Mouse (Mus musculus): ENCODE results near the gene Zfp385a. TPM values are rescaled to one million over a fixed set of nuclear protein-coding genes. Genes with fewer than 3 reads are reported as not detected.

Zfp385a gene
- polyA plus RNA-seq, 1 experiment, result 84.7 TPM

GRCm38 (mm10) chr15:103308056-103308875 is 31.6 kb downstream of the Zfp385a start:
- H3K4me1 ChIP-seq (ENCODE audit: control insufficient read depth, insufficient read depth, low read length), result peaks cover 16% of the 10 kb centered on the region

DNA sequence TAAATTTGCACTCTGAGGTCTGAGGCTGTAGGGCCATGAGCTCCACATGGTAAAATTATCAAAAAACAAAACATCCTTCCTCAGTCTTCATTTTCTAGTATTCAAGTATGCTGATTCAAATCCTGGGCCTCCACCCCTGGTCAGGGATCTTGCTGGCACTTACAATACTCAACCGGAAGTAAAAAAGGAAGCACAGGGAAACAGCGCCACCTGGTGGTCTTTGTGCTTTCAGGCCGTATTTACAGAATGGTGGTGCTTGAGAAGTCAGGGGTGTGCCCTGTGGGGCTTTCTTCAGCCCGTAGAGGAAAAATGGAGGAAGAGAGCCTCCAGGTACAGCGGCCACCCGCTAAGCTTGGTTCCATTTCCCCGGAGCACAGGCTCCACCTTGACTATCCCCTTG is 32.8 kb downstream of the Zfp385a start:
- Histone ChIP-seq H3K4me3 (ENCODE audit: control insufficient read depth, low read depth, low read length) (no peak overlapping the region), H3K4me1 (ENCODE audit: control insufficient read depth, insufficient read depth, low read length) (peaks cover 15% of the 10 kb centered on the region), H3K36me3 (ENCODE audit: control insufficient read depth, insufficient read depth, low read length) (no peaks in the 10 kb centered on the region), H3K27me3 (ENCODE audit: control insufficient read depth, insufficient read depth, low read length) (no peaks in the 10 kb centered on the region), H3K27ac (ENCODE audit: control insufficient read depth, insufficient read depth, low read depth, low read length) (no peak overlapping the region)
- TF ChIP-seq POLR2A (IDR thresholded peaks at IDR 0.05; ENCODE audit: control insufficient read depth, low read depth, low read length) (no peak), CTCF (IDR thresholded peaks at IDR 0.05; ENCODE audit: control insufficient read depth, insufficient read depth, insufficient replicate concordance, low read depth, low read length) (peak; percentile 71; the same call in 1 of the 2 replicates)

More at GRCm38 (mm10) chr15:103308056-103308875, 31.6 kb downstream of the Zfp385a start:
- Histone ChIP-seq H3K4me3 (ENCODE audit: control insufficient read depth, low read depth, low read length) (no peak overlapping the region), H3K36me3 (ENCODE audit: control insufficient read depth, insufficient read depth, low read length) (no peaks in the 10 kb centered on the region), H3K27ac (ENCODE audit: control insufficient read depth, insufficient read depth, low read depth, low read length) (no peak overlapping the region), H3K27me3 (ENCODE audit: control insufficient read depth, insufficient read depth, low read length) (no peaks in the 10 kb centered on the region)
- TF ChIP-seq CTCF (IDR thresholded peaks at IDR 0.05; ENCODE audit: control insufficient read depth, insufficient read depth, insufficient replicate concordance, low read depth, low read length) (no peak), POLR2A (IDR thresholded peaks at IDR 0.05; ENCODE audit: control insufficient read depth, low read depth, low read length) (no peak)

DNA sequence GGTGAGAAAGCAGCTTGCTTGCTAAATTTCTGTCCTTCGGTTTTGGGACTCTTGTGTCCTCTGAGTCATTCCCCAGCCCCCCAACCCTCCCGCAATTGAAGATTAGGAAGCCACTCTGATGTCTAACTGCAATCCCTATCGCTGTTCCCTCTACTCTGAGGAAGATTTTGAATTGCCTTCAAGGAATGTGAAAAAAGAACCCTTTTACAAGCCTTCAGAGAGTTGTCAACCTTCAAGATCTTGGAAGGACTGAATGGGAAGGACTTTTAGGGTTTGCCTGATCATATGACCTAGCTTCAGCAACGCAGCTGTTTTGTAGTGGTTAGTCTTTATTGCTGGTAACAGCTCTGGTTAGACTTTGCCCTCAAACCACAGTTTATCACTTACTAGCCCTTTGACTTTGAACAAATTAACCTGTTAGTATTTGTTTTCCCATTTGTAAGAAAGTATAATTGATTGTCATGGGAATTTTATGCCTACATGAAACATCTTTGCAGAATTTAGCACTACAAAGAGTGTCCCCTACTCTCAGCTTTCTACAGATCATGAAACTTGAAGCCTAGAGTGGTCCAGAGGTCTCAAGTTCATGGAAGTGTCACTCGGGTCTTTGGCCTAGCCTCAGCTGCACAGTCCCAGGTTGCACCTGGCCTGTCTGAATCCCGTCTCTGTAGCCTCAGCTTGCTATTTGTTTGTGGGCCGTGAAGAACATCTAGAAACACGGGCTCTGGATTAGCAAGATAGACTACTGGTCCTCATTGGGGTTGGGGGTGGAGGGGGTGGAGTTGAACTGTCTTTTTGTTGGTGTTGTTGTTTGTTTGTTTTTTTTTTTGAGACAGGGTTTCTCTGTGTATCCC is 33.9 kb downstream of the Zfp385a start:
- peak overlapping the region; percentile 86 for H3K27ac ChIP-seq (ENCODE audit: control insufficient read depth, insufficient read depth, low read depth, low read length)
- H3K27me3 ChIP-seq (ENCODE audit: control insufficient read depth, insufficient read depth, low read length), result no peaks in the 10 kb centered on the region
- H3K4me1 ChIP-seq (ENCODE audit: control insufficient read depth, insufficient read depth, low read length), result peaks cover 15% of the 10 kb centered on the region
- H3K4me3 ChIP-seq (ENCODE audit: control insufficient read depth, low read depth, low read length), result peak overlapping the region; percentile 81
- TF ChIP-seq POLR2A (IDR thresholded peaks at IDR 0.05; ENCODE audit: control insufficient read depth, low read depth, low read length) (no peak), CTCF (IDR thresholded peaks at IDR 0.05; ENCODE audit: control insufficient read depth, insufficient read depth, insufficient replicate concordance, low read depth, low read length) (no peak)
- no peaks in the 10 kb centered on the region for H3K36me3 ChIP-seq (ENCODE audit: control insufficient read depth, insufficient read depth, low read length)

DNA sequence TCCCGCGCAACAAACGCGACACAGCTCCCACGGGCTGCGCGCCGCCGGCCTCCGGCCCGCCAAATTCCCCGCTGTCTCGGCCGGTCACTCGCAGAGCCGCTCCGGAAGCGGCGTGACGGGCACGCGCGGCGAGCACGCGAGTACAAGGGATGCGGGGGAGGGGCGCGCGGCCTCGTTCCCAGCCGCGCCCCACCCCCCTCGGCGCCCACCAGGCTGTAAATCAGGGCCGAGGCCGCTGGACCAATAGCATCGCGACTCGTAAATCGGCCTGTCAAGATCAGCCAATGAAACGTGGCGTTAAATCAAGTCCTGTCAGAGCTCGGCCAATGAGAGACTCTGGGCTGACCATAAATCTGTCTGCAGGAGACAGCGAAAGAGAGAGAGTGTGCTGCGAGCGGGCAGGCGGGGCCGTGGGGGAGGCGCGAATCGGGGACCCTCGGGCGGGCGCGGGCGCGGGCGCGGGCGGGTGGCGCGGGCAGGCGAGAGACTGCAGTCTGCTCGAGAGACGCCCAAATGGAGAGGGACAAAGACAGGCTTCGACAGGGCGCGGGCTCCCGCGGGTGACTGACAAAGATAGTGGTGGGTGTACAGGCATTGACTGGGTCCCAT is 34.7 kb downstream of the Zfp385a start:
- Histone ChIP-seq H3K4me3 (ENCODE audit: control insufficient read depth, low read depth, low read length) (peak overlapping the region; percentile 81), H3K27me3 (ENCODE audit: control insufficient read depth, insufficient read depth, low read length) (no peaks in the 10 kb centered on the region), H3K36me3 (ENCODE audit: control insufficient read depth, insufficient read depth, low read length) (no peaks in the 10 kb centered on the region), H3K27ac (ENCODE audit: control insufficient read depth, insufficient read depth, low read depth, low read length) (peak overlapping the region; percentile 86), H3K4me1 (ENCODE audit: control insufficient read depth, insufficient read depth, low read length) (peaks cover 15% of the 10 kb centered on the region)
- TF ChIP-seq POLR2A (IDR thresholded peaks at IDR 0.05; ENCODE audit: control insufficient read depth, low read depth, low read length) (peak; percentile 44), CTCF (IDR thresholded peaks at IDR 0.05; ENCODE audit: control insufficient read depth, insufficient read depth, insufficient replicate concordance, low read depth, low read length) (no peak)

- peaks cover 17% of the 10 kb centered on the region for H3K4me1 ChIP-seq (ENCODE audit: control insufficient read depth, insufficient read depth, low read length)
- no peaks in the 10 kb centered on the region for H3K27me3 ChIP-seq (ENCODE audit: control insufficient read depth, insufficient read depth, low read length)
- TF ChIP-seq CTCF (IDR thresholded peaks at IDR 0.05; ENCODE audit: control insufficient read depth, insufficient read depth, insufficient replicate concordance, low read depth, low read length) (no peak), POLR2A (IDR thresholded peaks at IDR 0.05; ENCODE audit: control insufficient read depth, low read depth, low read length) (no peak)
- no peaks in the 10 kb centered on the region for H3K36me3 ChIP-seq (ENCODE audit: control insufficient read depth, insufficient read depth, low read length)
- H3K4me3 ChIP-seq (ENCODE audit: control insufficient read depth, low read depth, low read length), result peak overlapping the region; percentile 81
- H3K27ac ChIP-seq (ENCODE audit: control insufficient read depth, insufficient read depth, low read depth, low read length), result peak overlapping the region; percentile 47
Observed at GRCm38 (mm10) chr15:103304616-103304969, 35.3 kb downstream of the Zfp385a start.

- no peak overlapping the region for H3K4me3 ChIP-seq (ENCODE audit: control insufficient read depth, low read depth, low read length)
- TF ChIP-seq CTCF (IDR thresholded peaks at IDR 0.05; ENCODE audit: control insufficient read depth, insufficient read depth, insufficient replicate concordance, low read depth, low read length) (no peak), POLR2A (IDR thresholded peaks at IDR 0.05; ENCODE audit: control insufficient read depth, low read depth, low read length) (no peak)
- peak overlapping the region; percentile 10; the same call in 1 of the 2 replicates for H3K27ac ChIP-seq (ENCODE audit: control insufficient read depth, insufficient read depth, low read depth, low read length)
- H3K27me3 ChIP-seq (ENCODE audit: control insufficient read depth, insufficient read depth, low read length), result no peaks in the 10 kb centered on the region
- H3K4me1 ChIP-seq (ENCODE audit: control insufficient read depth, insufficient read depth, low read length), result peaks cover 20% of the 10 kb centered on the region
- no peaks in the 10 kb centered on the region for H3K36me3 ChIP-seq (ENCODE audit: control insufficient read depth, insufficient read depth, low read length)
Observed at GRCm38 (mm10) chr15:103303916-103304615, 35.8 kb downstream of the Zfp385a start.

All from testis, adult 2 months (tissue).